Mouse (Mus musculus): ENCODE data around the gene Zfp423. TPM values are rescaled to one million over a fixed set of nuclear protein-coding genes. Genes with fewer than 3 reads are reported as not detected.

Gene Zfp423
- total RNA-seq, 2 experiments from 2014 or later: 37.0 to 42.7 TPM

DNA sequence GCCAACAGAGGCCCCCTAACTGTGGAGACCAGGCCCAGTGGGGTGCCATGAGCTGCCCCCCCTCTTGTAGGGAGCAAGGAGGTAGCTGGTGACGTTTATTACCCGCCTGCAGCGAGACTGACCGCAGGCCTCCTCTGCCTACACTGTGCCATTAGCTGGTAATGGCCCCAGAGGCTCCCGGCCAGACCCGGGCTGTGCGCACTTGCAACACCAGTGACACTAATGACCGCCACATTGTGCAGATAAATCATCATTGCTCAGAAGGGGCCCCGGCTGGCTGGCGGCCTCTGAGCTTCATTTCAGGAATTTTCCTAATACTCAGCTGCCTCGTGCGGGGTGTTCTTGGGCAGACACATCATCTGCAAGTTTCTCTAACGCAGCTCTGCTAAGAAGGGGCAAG is 206.7 kb downstream of the Zfp423 start:
- DNase-seq (ENCODE audit: low spot score in 2 of 2): no peak

DNA sequence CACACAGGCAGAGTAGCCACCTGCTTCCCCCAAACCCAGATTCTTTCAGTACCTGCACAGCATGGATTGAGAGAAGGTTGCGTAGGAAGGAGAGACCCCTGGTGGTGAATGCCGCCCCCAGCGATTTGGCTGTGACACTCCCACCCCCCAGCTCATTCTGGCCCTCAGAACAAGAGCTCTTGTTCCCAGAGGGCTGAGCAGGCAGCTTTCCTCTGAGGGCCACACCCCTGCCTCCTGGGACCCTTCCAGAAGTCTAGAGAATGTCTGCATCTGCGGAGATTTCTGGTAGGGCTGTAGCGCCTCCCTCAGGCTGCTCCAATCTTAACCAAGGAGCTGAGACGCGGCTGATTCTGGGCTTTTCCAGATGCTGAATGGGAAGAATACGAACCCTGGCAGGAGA is 211.8 kb downstream of the Zfp423 start:
- no peak for DNase-seq (ENCODE audit: low spot score in 2 of 2)

DNA sequence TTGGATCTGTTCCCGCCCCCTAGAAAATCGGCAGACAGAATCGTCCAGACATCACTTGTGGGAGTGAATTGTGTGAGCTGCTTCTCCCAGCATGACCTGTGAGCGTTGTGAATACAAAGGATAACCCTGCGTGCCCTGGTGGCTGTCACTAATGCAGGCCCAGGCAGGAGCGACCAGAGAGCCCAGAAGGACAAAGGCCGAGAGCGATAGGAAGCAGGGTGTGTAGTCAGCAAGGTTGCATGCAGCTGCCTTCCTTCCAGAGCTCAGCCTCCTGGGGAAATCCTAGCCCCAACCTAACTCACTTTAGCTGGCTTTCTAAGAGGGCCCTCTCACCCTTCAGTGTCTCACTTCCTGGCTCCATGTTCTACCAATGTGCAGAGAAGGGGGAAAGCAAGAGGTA is 212.3 kb downstream of the Zfp423 start:
- no peak for DNase-seq (ENCODE audit: low spot score in 2 of 2)

DNA sequence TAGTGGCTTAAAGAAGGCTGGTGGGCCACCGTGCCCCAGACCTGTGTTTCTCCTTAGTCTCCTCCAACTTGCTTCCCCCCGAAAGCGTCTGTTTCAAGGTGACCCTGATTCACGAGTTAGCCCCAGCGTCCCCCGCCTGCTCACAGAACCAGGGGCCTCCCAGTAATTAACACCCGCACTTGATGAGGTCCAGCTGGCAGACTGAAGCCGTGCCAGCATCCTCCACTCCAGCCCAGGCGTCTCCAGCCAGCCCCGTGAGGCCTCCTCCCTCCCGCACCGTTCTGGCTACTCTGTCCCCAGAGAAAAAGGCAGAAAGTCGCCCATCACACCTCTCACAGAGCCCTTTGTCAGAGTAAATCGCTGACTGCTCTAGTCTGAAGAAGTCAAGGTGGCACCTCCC is 213.3 kb downstream of the Zfp423 start:
- no peak for DNase-seq (ENCODE audit: low spot score in 2 of 2)

DNA sequence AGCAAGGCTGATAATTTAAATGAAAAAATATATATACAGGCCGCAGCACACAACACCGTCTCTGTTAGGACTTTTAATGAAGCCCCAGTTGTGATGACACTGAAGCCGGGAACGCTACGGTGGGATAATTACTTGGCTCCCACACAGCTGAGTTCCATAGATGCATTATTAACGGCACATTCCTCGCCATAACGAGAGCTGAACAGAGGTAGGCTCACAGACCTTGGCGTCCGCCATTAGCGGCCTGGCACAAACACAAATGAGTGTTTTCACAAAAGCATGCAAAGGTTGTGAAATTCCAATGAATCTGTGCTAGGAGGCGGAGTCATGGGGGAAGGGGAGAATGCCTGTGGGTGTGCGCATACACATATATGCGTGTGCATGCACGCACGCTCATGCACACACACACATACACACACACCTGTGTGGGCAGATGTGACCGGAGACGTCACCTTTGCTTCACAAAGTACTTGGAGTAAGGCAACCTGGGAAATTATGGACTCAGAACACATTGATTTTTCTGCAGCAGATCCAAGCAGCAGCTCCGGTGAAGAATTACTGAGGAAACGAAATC is 214.2 kb downstream of the Zfp423 start:
- no peak for DNase-seq (ENCODE audit: low spot score in 2 of 2)

DNA sequence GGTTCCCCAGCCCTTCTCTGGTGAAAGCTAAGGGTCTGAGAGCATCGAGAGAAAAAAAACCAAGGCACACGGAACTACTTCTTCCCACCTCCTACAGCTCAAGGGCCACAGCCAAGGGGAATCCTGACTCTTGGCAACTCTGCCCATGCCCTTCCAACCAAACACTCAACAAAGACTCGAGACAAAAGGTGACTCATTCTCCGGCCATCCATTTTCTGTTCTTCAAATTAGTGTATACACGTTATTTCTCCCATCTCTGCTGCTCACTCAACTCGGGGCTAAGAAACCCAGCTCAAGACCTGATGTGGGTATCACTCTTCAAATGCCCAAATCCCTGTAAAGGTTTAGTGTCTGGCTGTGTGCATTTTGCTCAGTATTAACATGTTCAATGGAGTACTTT is 214.8 kb downstream of the Zfp423 start:
- DNase-seq (ENCODE audit: low spot score in 2 of 2): no peak

DNA sequence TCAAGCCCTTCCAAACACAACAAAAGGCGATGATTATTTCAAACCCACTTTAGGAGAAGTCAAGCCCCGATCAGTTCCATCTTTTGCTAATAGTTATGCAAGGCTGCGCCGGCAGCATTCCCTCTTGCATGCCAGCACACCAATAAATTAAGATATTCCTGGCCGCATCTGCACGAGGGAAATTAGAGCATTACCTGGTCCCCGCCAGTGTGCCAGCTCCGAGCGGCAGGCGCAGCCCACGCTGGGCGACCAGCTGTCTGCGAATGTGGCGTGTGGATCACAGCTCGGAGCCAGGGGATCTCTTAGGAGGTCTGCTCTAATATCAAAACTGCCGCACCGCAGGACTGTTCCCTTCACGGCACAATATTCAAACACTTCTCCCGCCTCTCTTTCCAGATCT is 217.4 kb downstream of the Zfp423 start:
- peak in 1 of 2 experiments; percentile 29 for DNase-seq (ENCODE audit: low spot score in 2 of 2)

DNA sequence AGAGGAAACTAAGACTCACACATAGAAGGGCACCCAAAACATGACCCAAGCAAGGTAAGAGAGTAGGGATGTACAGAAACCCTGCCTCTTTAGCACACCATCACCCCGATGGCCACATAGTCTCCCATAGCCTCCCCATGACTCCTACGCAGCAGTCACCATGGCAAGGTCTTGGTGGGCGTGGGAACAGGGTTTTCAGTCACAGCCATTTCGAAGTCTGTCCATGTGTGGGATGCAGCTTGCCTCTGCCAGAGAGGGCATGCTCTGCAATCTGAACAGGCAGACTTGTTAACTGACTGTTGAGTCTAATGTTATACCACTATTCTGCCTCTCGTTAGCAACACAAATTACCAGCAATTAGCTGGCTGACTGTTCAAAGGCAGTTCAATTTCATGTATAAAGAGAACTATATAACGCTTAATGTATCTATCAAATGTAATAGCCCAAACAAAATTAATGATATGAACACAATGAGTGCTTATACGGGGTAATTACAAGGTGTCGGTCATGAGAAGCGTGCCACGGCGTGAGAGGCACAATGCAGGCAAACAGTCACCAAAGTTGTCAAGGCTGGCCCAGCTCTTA is 218.4 kb downstream of the Zfp423 start:
- DNase-seq (ENCODE audit: low spot score in 2 of 2): no peak

DNA sequence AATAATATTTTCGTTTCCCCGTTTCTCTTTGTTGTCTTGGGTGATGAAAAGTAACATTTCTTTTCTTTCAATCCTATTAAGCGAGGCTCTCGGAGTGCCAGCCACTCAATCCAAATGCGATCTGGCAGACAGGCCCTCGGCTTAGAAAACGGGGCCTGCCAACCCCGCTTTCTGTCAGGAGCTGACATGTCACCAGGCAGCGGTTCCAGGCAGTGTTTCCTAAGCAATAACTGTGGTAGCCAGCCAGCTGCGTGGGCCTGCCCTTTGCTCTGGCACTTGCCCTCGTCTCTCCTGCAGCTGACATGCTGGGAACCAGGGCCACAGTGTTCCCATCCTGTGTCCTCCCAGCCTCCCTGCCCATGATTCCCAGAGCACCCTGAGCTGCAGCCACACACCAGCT is 221.5 kb downstream of the Zfp423 start:
- DNase-seq (ENCODE audit: low spot score in 2 of 2): peak in 1 of 2 experiments; percentile 36

DNA sequence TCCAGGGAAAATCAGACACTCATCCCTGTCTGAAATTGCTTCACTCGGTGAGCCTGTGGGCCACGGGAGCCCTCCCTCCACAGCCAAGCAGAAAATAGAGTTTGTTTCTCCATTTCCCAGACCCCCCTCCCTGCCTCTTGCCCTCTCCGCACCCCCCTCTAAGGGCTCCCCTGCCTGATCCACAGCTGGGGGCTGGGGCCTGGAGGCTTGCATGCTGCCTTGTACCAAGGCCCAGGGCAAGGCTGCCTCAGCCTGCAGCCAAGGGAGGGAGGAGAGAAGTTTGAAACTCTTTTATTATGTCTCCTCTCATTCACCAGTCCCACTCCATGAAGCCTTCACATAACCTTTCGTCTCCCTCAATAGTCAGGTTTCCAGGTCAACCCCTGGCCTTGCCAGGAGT is 224.5 kb downstream of the Zfp423 start:
- no peak for DNase-seq (ENCODE audit: low spot score in 2 of 2)

DNA sequence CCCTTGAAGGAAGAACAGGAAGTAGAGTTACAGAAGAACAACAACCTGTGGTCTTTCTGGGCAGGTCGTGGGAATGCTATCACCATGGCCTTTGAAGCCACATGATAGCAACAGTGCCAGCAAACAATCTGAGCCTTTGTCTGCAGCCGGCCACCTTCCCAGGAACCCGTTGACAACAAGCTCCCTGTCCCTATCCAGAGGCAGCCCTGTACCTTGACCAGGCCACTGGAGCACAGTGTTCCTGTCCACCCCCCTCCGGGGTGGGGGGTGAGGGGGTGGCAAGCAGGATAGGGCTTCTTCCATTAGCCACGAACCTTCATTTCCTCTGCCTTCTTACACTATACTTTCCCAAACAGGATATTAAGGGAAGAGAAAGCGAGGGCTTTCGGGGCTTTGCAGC is 224.9 kb downstream of the Zfp423 start:
- no peak for DNase-seq (ENCODE audit: low spot score in 2 of 2)

DNA sequence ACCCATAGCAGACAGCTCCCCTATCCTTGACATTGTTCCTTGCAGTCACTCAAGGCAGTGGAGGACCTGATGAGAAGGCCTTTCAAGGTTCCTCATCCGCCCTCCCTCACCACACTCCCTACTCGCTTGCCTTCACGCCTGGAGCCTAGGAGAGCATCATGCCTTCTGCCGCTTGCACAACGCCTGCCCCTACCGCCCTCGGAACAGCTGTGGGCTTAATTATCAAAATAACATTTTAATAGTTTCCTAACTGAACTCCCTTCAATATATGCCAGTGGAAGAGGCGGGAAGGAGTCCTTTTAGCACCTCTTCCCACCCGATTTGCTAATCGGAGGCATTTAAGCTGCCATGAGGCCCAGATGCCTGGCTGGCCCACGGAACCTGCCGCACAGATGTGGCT is 228.3 kb downstream of the Zfp423 start:
- peak; percentile 46 to 81 for DNase-seq (ENCODE audit: low spot score in 2 of 2)

DNA sequence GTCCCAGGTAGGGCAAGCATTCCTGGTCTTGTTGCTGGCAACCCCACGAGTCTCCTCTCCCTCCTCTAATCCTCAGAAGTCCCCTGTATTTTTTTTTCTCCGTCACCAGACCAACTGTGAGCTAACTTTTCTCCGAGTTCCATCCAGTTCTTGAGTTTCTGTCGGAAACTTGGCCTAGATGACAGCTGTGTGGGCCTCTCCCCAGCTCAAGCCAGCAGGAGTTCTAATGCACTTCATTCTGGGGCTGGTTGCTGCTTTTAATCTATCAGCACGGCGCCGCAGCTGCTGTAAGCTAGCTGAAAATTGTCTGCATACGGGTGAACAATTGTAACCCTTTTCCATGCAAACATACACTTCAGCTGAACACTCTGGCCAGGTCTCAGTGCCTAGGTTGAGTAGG is 236.4 kb downstream of the Zfp423 start:
- DNase-seq (ENCODE audit: low spot score in 2 of 2): no peak

DNA sequence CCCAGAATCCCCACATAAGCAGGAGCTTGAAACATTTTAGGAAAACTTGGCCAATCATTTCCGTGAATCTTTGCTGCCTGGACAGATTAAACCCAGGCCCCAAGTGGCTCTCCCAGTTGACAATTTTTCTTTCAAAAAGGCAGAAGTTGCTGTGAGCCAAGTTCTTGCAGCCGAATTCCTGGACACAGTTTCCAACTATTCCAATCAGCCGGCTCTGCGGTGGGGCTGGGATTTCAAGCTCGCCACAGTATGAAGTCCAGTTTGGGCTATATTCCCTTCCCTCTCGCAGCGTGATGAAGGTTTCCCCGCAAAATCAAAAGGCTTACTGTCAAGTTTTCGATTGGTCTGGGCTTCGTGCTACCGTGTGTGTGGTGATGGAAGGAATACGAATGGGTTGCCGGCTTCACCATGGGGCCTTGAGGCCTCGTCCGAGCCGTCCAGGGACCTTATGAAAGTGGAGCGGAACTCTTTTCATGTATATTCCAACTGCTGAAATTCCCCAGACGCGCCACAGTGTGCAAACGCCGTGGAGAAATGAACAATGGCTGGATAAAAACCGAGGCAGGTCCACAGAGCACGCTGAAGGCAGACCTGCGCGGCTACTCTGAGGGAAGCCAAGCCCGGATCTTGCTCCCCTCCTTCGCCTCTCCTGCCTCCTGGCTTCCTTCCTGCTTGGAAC is 240.1 kb downstream of the Zfp423 start:
- DNase-seq (ENCODE audit: low spot score in 2 of 2): no peak

DNA sequence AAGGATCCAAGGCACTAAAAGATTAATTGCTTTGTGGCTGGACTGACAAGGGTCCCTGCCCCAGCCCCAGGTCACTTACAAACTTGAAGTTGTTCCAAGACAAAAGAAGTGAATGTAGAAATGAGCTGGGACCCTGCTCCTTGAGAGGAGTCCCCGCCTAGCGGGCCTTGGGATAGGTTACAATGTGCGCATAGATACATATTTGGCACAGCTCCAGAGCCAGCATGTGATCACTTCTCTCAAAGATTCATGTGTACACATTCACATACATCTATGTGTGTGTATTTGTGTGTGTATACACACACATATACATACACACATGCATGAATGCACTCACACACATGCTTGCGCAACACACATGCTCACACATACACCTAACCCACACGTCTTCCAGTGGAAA is 241.9 kb downstream of the Zfp423 start:
- DNase-seq (ENCODE audit: low spot score in 2 of 2): no peak

DNA sequence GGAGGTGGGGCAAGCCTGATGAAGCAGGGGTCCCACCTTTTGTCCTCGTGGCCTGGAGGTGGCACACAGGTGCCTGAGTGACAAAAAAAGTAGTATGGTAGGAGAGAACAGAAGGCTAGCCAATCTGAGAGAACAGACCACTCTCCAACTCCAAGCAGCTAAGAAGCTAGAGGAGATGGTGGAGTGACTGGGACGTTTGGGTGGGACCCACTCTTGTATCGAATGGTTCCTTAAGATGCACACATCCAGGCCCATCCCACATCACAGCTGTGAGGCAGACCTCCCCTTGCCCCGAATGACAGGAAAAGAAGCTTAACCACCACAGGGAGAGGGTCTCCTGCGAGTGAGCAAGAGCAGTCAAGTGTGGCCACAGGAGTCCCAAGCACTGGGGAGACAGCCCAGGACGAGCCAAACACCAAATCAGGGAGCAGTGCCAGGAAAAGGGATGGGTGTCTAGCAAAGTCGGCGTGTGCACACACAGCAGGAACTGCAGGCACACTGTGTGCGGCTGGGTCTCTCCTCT is 242.6 kb downstream of the Zfp423 start:
- no peak for DNase-seq (ENCODE audit: low spot score in 2 of 2)

DNA sequence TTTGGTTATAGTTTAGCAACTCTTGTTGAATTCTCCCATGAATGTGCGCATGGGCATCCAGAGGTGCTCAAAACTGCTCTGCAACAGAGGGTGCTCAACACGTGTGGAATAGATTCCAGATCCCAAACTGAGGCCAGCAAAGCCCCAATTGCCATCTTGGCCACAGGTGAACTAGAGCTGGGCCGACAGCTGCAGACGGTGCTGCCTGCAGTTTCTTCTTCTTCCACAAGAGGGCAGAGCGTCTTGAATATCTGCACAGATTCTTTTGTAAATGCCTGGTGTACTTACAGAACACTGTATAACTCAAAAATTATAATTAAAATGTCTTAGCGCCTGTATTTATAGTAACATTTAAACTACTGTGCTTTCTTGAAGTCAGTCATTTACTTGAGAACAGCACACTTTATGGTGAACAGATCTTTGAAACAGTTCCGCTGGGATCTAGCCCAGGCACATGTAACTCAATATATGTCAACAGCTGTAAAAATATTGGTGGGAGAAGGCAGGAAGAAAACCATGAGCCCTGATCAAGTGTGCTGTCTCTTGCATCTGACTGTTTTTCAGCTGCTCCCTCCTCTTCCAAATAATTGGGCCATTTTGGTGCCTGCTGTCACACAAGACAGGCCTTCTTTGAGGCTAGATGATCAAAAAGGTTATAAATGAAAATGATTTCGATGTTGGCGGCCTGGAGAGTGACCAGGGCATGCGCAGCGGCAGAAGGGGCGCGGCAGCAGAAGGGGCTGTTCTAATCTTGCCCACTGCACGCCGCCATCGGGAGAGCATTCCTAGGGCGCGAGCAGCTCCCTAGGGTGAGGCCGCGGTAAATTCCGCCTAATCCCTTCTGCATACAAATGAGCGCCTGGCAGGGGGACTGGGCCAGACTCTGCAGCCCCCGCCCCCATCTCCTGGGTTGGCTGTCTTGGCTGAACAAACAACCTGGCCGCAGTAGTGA is 243.4 kb downstream of the Zfp423 start:
- DNase-seq (ENCODE audit: low spot score in 2 of 2): peak; percentile 55 to 88

DNA sequence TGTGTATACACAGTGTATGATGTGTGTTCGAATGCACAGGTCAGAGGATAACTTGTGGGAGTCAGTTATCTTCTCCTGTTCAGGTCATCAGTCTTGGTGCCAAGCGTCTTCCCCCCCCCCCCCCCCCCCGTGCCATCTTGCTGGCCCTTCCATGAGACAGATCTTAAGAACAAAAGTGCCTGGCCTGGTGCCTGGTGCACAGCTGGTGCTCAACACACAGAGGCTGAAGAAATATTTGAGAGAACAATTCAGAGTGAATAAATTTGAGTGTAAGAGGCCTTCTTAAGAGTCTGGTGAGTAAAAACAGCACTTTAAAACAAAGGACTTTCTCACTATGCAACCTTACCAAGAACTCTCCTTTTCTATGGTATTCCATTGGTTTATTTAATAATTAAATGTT is 245.4 kb downstream of the Zfp423 start:
- no peak for DNase-seq (ENCODE audit: low spot score in 2 of 2)

DNA sequence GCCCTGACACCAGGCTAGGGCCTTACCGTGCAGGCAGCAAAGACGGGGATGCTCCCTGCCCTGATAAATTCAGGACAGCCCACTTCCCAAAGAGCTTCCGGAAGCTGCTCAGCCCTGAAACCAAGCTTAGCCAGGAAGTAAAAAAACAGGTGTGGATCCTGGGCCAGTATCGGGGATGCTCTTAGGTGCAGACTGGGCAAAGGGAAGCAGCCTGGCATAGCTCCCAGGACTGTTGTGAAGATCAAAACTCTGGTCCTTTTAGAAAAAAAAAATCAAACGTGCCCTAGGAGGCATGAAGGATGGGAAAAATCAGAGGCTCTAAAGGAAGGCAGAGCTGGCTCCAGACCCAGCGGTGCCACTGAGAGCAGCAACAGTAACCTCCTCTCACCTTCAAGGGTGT is 247.4 kb downstream of the Zfp423 start:
- DNase-seq (ENCODE audit: low spot score in 2 of 2): no peak

DNA sequence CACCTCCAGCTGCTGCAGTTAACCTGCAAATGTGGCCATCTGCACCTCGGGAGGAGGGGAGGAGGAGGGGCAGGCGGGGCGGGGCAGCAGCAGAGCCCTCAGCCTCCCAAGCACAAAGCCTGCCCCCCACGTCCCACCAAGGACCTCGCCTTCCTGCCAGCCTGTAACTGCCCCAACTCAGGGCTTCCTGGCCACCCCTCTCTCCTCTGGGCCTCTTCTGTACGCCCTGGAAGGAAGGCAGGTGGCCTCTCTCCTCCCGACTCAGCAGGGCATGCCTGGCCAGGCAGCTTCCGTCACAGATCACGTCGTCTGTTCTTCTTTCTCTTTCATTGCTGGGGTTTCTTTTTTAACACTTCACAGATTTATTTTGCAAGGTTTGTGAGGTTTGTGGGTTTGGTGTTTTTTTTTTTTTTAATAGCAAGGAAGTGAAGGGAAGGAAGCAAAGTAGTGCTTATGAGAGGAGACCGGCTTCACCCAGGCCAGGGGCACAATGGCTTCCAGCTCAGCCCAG is 251.2 kb downstream of the Zfp423 start:
- DNase-seq (ENCODE audit: low spot score in 2 of 2): no peak

DNA sequence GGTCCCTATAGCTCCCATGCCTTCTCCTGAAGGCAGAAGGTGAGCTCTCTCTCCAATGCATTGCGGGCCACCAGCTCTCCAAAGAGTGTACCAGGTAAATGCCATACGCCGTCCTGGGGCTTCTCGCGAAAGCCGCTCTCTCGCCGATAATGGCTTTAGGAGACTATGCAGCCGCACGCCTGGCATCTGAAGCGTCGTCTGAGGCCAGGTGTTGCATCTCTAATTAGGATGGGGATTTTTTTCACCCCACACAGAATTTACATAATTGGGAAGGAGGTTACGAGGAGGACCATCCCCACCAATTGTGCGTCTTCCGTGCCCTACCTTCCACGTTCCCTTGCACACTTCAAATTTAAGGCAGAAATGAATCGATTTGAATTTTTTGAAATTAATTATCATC is 252.2 kb downstream of the Zfp423 start:
- DNase-seq (ENCODE audit: low spot score in 2 of 2): no peak
